Mouse (Mus musculus) kidney, embryonic 16.5 days (tissue): Measurements from ENCODE around the gene Ash1l. TPM values are rescaled to one million over a fixed set of nuclear protein-coding genes. Genes with fewer than 3 reads are reported as not detected.

Experiments
- ATAC-seq: fragments of 200-750 bp; cut with Nextera tagmentation; 2 replicates; pipeline ENCODE4 v1.8.0; 2017; ENCODE audit warnings: moderate TSS enrichment; ENCODE audit not compliant: low FRiP score, low TSS enrichment
- H3K27ac ChIP-seq: fragments of 300-500 bp; sonication (generic); 2 replicates; pipeline ENCODE4 v1.5.1; 2014; ENCODE audit warnings: low read length
- H3K27me3 ChIP-seq: fragments of 300-500 bp; sonication (generic); 2 replicates; pipeline ENCODE4 v1.6.1; 2014; ENCODE audit warnings: low read length, control low read depth, mixed read lengths; ENCODE audit not compliant: insufficient read depth
- H3K36me3 ChIP-seq: fragments of 300-500 bp; sonication (generic); 2 replicates; pipeline ENCODE4 v1.6.1; 2014; ENCODE audit warnings: low read length, control low read depth, mixed read lengths; ENCODE audit not compliant: insufficient read depth
- H3K4me1 ChIP-seq: fragments of 300-500 bp; sonication (generic); 2 replicates; pipeline ENCODE4 v1.6.1; 2014; ENCODE audit warnings: low read length, control low read depth, mixed read lengths; ENCODE audit not compliant: insufficient read depth
- H3K4me2 ChIP-seq: fragments of 300-500 bp; sonication (generic); replicated peaks from 2 replicates; pipeline ENCODE4 v1.6.1; 2014; ENCODE audit warnings: low read depth, low read length
- H3K4me3 ChIP-seq: fragments of 300-500 bp; sonication (generic); 2 replicates; pipeline ENCODE4 v1.5.1; 2014; ENCODE audit warnings: mild to moderate bottlenecking, low read length
- H3K9ac ChIP-seq: fragments of 300-500 bp; sonication (generic); replicated peaks from 2 replicates; pipeline ENCODE4 v1.6.1; 2014; ENCODE audit warnings: low read length
- H3K9me3 ChIP-seq: fragments of 300-500 bp; sonication (generic); 2 replicates; pipeline ENCODE4 v1.6.1; 2016; ENCODE audit warnings: low read length, control low read depth
- WGBS: fragments of 180-500 bp; shearing (Covaris S2); extraction: QIAGEN DNeasy Blood & Tissue Kit; methylation state at CpG from one replicate; pipeline ENCODE4 v1.1.7; 2014; 5-methylcytosine and 5-hydroxymethylcytosine counted together
- polyA plus RNA-seq: library from polyadenylated mRNA; unstranded; fragments of >200 nt; fragmentation: Nextera tagmentation; extraction: Ambion mirVana; gene quantifications from 2 replicates; pipeline ENCODE4 v1.2.1, GENCODE M21; 2015

Gene Ash1l
- polyA plus RNA-seq, 1 experiment from 2014 or later, result 16.6 TPM

DNA sequence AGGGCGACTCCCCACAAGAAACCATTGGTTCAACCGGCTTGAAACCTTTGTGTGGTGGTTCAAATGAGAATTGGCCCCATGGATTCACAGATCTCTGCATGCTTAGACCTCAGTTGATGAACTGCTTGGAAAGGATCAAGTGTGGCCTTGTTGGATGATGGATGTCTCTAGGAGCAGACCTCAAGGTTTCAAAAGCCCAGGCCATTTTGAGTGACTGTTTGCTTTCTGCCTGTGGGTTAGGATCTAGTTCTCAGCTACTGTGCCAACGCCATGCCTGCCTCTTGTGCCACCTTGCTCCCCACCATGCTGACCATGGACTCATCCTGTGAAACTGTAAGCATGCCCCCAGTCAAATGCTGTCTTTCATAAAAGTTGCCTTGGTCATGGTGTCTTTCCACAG, 175.6 kb downstream of the Ash1l start:
- Histone ChIP-seq H3K4me1 (no peaks in the 10 kb centered on the region), H3K4me3 (no peak overlapping the region), H3K36me3 (no peaks in the 10 kb centered on the region), H3K9me3 (no peaks in the 10 kb centered on the region), H3K4me2 (no peak overlapping the region), H3K27ac (no peak overlapping the region), H3K9ac (no peak overlapping the region), H3K27me3 (no peaks in the 10 kb centered on the region)
- WGBS, result 92% methylated on average over 3 of the region's 3 CpGs
- no peak for ATAC-seq

Other genes with a start within 250 kb of the Ash1l start
- 59.5 and 59.6 TPM in 2 replicates for gene Rit1, start 233.8 kb upstream of the Ash1l start, polyA plus RNA-seq
- 12.6 and 13.7 TPM in 2 replicates for gene Syt11, start 175.5 kb upstream of the Ash1l start, polyA plus RNA-seq
- 11.3 and 12.7 TPM in 2 replicates for gene Gon4l, start 115.4 kb upstream of the Ash1l start, polyA plus RNA-seq
- gene Msto1, start 36.6 kb upstream of the Ash1l start, polyA plus RNA-seq, result 61.9 and 69.8 TPM in 2 replicates
- 161 and 163 TPM in 2 replicates for gene Dap3, start 559 bp downstream of the Ash1l start, polyA plus RNA-seq
- 21.3 and 22.5 TPM in 2 replicates for gene Rusc1, start 142.7 kb downstream of the Ash1l start, polyA plus RNA-seq
- not detected in 2 replicates for gene Gm43738, start 150.5 kb downstream of the Ash1l start, polyA plus RNA-seq
- 175 and 179 TPM in 2 replicates for gene Fdps, start 151.3 kb downstream of the Ash1l start, polyA plus RNA-seq
- 4.7 and 5.0 TPM in 2 replicates for gene Pklr, start 185.5 kb downstream of the Ash1l start, polyA plus RNA-seq
- gene Hcn3, start 209.6 kb downstream of the Ash1l start, polyA plus RNA-seq, result 1.8 and 2.0 TPM in 2 replicates
- 29.1 and 30.6 TPM in 2 replicates for gene Clk2, start 214.2 kb downstream of the Ash1l start, polyA plus RNA-seq
- 140 TPM in 2 replicates for gene Scamp3, start 226.9 kb downstream of the Ash1l start, polyA plus RNA-seq
- 43.6 and 51.2 TPM in 2 replicates for gene Fam189b, start 232.5 kb downstream of the Ash1l start, polyA plus RNA-seq